Mouse (Mus musculus) sigmoid colon, adult 10 weeks (tissue): ENCODE measurements around the gene Rptn. TPM values are rescaled to one million over a fixed set of nuclear protein-coding genes. Genes with fewer than 3 reads are reported as not detected.

Experiments
- polyA plus RNA-seq: library from polyadenylated mRNA; stranded (reverse); fragments of 350-450 nt; fragmentation: Illumina TruSeq; extraction: RNeasy Lipid Tissue Mini Kit (QIAGEN cat#74804); gene quantifications from one replicate; pipeline ENCODE4 v1.2.3, GENCODE M21; 2014; ENCODE audit warnings: low read depth, low replicate concordance

Rptn gene
- polyA plus RNA-seq: not detected

DNA sequence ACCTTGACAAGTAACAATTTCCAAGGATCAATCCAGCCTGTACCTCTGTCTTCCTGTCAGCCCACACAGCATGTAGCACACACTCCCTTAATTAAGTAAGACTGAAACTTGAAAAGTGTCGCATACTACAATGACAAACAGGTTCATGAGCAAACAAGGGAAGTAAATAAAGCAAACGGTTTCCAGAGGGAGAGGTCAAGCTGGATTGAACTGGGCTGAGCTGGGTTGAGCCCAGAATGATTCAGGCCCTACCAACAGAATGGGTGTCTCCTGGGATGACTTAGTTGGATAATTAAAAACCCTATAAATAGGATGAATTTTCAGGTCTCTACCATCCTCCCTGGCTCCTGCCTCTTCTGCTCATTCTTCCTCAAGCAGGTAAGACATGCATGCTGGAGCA lies at the start of gene Rptn:
Rptn (plus strand) TSS at position 334 of the 400 bp plus-strand sequence.

DNA sequence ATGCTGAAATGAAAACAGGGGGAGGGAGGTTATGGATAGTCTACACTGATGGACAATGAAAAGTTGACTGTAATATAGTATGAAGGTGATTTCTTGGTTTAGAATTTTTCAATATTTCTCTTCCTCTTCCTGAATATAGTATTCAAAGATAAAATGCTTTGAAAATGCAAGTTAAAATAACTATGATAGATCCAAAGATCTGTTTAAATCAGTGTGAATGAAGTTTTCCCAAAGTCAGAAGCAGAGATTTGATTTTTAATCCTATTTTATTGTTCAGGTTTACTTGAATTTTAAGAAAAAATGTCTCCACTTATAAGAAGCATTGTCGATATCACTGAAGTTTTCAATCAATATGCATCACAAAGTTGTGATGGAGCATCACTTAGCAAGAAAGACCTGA lies 48.5 kb downstream of the Rptn start, which contains the start of gene Tchh:
Tchh (plus strand) TSS at position 301 of the 400 bp plus-strand sequence.

Other genes with a start within 250 kb of the Rptn start
- gene Crnn, start 248.9 kb upstream of the Rptn start, polyA plus RNA-seq: not detected
- not detected for gene Flg2, start 196.4 kb upstream of the Rptn start, polyA plus RNA-seq
- not detected for gene Flg, start 120.2 kb upstream of the Rptn start, polyA plus RNA-seq
- gene Hrnr, start 74.0 kb upstream of the Rptn start, polyA plus RNA-seq: not detected
- gene Tchh, start 48.6 kb downstream of the Rptn start, polyA plus RNA-seq: 0.63 TPM
- not detected for gene Tchhl1, start 75.1 kb downstream of the Rptn start, polyA plus RNA-seq
- 261 TPM for gene S100a11, start 126.8 kb downstream of the Rptn start, polyA plus RNA-seq
- gene S100a10, start 161.4 kb downstream of the Rptn start, polyA plus RNA-seq: 290 TPM